Mouse (Mus musculus) gastrocnemius, postnatal 14 days (tissue): Measurements from ENCODE around the gene Itpk1. TPM values are rescaled to one million over a fixed set of nuclear protein-coding genes. Genes with fewer than 3 reads are reported as not detected.
A peak's percentile ranks its signal among the peaks of the same experiment; 100 is the strongest.

Source experiments
- DNase-seq: peaks from one replicate; pipeline ENCODE4 v3.0.0; 2021; ENCODE audit warnings: mixed read lengths
- intact Hi-C: fragments of 180-260 bp; cut with DNase I; formaldehyde crosslinking; loops from one replicate; pipeline ENCODE4 v1.15.1; 2025; ENCODE audit warnings: low total_unique reads
- total RNA-seq, 2 experiments: library from RNA; stranded (reverse); gene quantifications; 2 replicates each; pipeline ENCODE4 v1.2.3; 2021

The Itpk1 gene
- total RNA-seq, 2 experiments from 2014 or later = 6.4 to 8.4 TPM

GRCm38 (mm10) chr12:102581579-102582196, 123.0 kb downstream of the Itpk1 start:
- intact Hi-C loops = loop anchor here (5.0 kb wide), 1 partner anchor 126 kb away; no protein-coding TSS in a partner anchor
- no peak for DNase-seq

- intact Hi-C loops = loop anchor here (5.0 kb wide), 1 partner anchor 138 kb away; no protein-coding TSS in a partner anchor
- peak; percentile 79 for DNase-seq
These were observed 125.7 kb downstream of the Itpk1 start for GRCm38 (mm10) chr12:102579041-102579440.

- intact Hi-C loops = loop anchor here (5.0 kb wide), 1 partner anchor 140 kb away; no protein-coding TSS in a partner anchor
- DNase-seq = no peak
These were observed 127.9 kb downstream of the Itpk1 start for GRCm38 (mm10) chr12:102576659-102577398.

DNA sequence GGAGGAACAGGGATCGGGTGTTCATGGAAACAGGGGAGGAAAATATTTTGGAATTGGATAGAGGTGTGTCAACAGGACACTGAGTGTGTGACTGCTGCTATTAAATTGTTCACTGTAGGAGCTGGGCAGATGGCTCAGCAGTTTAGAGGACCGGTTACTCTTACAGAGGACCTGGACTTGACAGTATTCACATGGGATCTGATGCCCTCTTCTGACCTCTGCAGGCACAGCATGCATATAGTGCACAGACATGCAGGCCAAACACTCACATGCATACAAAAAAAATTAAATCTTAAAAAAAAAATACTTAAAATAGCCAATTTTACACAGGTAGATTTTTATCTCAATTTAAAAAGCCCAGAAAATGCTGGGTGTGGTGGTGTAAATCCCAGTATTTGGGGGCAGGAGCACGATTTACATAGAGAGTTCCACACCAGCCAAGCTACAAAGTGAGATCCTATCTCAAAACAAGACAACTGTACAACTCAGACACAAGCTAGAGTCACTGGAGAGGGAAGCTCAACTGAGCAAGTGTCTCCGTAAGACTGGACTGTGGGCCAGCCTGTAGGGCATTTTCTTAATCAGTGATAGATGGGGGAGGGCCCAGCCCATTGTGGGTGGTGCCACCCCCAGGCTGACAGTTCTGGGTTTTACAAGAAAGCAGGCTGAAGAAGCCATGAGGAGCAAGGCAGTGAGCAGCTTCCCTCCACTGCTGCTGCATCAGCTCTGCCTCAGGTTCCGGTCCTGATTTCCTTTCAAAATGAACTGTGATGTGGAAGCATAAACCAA, 129.0 kb downstream of the Itpk1 start:
- no peak for DNase-seq
- intact Hi-C loops = loop anchor here (5.0 kb wide), 1 partner anchor 142 kb away; no protein-coding TSS in a partner anchor

DNA sequence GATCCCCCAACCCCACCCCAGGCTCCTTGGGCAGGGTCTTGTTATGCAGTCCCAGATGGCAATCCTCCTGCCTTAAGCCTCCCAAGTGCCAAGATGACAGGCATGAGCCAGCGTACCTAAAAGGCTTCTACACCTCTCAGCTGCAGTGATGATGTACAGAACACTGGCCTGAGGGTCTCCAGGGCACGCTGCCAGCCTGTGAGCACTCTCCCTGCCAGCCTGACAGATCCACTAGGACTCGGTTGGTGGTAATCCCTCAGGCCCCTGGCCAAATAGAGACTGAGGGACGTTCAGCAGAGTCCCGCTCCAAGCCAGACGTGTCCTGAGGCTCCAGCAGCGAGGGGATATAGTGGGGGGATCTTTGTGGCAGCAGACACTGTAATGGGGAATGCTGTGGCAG, 131.7 kb downstream of the Itpk1 start:
- DNase-seq = no peak
- intact Hi-C loops = no loop called here

DNA sequence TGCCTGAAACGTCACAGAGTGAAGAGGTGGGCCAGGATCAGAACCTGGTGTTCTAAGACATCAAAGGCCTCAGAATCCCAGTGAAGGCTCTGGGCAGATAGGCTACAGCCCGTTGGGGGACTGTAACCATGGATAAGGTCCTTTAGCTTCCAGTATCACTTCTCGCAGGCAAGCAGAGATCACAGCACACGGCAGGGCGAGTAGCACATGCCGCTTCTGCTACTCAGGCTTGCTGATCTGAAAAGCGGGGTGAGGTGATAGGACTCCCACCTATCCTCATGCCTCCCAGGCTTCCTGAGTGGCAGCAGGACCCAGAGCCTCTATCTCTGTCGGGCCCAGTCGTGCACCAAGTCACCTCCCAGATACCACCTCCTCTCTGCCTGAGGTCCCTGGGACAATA, 133.1 kb downstream of the Itpk1 start:
- intact Hi-C loops = no loop called here
- DNase-seq = no peak

DNA sequence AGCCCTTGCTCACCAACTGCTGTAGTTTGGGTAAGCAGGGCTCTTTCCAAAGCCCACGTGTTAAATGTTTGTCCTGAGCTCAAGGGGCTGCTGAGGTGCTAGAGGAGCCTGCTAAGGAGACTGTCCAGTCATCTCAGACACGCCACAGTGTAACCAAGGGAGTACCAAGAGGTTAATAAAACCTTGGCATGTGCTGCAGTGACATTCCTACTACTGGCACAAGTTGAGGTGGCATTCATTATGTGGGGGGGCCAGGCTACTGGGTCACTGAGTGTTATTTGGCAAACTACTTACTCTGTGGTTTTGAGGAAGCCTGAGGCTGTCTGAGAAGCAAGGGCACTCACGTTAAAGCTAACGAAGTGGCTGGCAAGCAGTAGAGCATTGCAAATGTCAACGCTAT, 134.0 kb downstream of the Itpk1 start:
- no peak for DNase-seq
- intact Hi-C loops = no loop called here

- no peak for DNase-seq
- intact Hi-C loops = no loop called here
These were observed 134.6 kb downstream of the Itpk1 start for GRCm38 (mm10) chr12:102570111-102570510.

DNA sequence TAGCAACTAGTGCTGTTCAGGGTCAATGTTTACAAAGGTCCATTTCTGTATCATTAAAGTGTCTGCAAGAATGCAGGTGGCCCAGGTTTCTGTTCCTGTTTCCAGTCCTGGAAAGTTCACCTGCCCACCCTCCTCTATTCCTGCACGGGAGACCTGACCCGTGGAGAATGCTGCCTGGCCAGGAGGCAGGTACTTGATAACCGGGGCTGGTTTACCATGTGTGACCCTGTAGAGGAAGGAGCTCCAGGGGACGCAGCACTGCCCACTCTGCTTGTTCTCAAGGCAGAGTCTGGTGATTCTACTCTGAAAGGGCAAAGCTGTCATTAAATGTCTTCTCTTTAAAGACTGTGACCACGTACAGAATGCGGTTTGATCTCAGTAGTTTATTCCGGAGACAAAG, 136.5 kb downstream of the Itpk1 start:
- intact Hi-C loops = no loop called here
- no peak for DNase-seq

GRCm38 (mm10) chr12:102566951-102567350, 137.8 kb downstream of the Itpk1 start:
- intact Hi-C loops = no loop called here
- DNase-seq = no peak

DNA sequence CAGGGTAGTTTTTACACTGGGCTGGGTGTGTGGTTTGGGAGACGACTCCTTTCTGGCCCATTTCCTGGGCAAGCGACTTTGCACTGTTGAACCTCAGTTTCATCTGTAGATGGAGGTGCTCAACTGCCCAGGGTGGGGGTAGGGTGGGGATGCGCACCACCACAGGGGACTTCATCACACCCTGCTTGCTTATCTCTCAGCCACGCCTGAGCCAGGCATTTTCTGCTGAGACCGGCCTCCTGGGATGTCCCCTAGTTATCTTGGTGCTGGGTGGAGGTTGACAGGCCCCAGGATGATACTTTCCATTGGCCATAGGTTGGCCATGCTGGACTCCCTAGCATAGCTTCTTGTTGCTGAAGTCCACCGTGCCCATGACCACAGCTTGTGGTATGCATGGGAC, 139.6 kb downstream of the Itpk1 start:
- no peak for DNase-seq
- intact Hi-C loops = no loop called here

DNA sequence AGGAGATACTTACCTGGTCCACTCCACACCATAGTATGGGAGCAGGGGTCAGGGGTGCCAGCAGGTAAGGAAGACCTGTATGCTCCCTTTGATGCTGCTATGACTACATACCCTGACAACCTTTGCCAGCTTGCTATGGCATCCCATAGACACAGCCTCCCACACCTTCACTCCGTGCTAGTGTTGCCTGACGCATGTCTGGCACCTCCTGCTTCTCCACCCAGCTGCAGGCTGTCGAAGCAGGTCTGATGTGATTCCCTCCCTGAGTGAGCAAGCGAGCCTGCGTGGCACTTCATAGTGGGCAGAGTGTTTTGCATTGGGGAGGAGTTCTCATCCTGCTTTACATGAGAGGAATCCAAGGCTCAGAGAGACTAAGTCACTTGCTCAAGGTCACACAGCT, 147.4 kb downstream of the Itpk1 start:
- no peak for DNase-seq
- intact Hi-C loops = no loop called here

- intact Hi-C loops = no loop called here
- no peak for DNase-seq
These were observed 148.9 kb downstream of the Itpk1 start for GRCm38 (mm10) chr12:102555850-102556249.

DNA sequence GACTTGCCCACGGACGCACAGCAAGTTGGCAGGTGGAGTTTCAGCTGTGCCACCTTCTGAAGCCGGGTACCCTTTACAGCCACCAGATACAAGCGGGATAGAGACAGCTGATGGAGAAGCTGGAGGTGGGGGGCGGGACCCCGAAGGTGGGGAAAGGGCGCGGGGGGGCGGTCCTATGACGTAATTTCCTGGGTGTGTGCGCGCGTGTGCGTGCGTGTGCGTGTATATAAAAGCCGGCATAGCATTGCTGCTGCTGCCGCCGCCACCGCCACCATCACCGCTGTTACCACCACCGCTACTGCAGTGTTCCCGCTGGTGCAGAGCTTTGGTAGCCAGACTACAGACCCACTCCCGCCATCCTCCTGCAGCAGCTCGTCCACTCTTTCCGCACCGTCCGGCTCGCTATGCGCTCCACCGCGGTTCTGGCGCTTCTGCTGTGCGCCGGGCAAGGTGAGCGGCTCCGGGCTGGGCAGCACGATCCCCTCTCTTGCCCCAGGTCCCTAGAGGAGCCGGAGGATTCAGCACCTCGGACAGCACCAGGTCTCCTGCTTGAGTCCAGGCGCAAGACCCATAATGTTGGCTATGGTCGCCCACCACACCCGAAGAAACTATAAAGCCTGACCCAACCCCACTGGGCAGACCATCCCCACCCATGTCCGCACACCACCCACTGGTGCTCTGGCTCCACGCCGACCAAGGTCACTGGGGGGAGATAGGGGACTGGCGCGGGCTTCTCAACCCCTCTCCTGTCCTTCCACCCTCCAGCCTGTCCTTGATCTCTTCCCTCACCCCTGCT, 149.8 kb downstream of the Itpk1 start, which contains the start of gene Chga:
Gene Chga, plus strand, starts transcription at position 249 of the 796 bp plus-strand sequence.
- DNase-seq = peak; percentile 75
- intact Hi-C loops = no loop called here

DNA sequence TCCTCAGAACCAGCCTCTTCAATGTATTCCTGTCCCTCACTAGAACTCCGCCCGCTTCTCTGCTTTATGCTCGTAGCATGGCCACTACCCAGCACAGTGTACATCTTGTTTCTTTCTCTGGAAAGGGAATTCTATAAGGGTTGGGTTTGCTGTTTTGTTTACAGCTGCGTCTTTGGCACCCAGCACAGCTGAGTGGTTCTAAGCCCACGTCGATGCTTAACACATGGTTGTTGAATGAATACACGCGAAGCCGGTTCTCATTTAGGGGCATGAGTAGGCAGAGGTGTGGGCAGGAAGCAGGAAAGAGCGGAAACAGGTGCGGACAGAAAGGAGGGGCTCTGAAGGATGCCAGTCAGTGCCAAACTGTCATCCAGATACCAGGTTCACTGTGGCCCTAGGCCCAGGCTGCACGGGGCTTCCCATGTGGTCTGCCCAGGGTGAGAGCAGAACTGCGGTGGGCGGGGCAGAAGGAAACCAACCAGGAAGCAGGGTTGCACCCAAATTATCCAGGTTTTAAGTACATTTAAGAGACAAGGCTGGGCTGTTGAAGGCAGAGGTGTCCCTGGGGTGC, 150.9 kb downstream of the Itpk1 start:
- intact Hi-C loops = no loop called here
- DNase-seq = no peak

GRCm38 (mm10) chr12:102552001-102552400, 152.7 kb downstream of the Itpk1 start:
- DNase-seq = no peak
- intact Hi-C loops = no loop called here

GRCm38 (mm10) chr12:102551186-102551585, 153.5 kb downstream of the Itpk1 start:
- no peak for DNase-seq
- intact Hi-C loops = no loop called here

DNA sequence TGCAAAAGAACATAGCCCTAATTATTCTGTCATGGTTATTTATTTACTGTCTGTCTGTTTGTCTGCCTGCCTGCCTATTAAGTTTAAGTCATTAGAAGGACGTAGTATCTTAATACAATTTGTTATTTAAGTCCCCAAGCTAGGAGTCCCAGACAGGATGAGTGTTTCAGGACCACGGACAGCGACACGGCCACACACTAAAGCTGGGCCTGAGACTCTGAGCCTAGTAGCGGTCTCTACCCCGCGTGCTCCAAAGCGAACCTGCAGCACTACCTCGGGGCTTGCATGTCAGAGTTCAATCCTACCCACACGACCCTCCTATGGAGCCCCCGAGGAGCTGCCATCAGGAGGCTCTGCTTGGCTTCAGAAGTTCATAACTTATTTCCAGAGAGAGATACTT, 154.2 kb downstream of the Itpk1 start:
- peak; percentile 73 for DNase-seq
- intact Hi-C loops = no loop called here

DNA sequence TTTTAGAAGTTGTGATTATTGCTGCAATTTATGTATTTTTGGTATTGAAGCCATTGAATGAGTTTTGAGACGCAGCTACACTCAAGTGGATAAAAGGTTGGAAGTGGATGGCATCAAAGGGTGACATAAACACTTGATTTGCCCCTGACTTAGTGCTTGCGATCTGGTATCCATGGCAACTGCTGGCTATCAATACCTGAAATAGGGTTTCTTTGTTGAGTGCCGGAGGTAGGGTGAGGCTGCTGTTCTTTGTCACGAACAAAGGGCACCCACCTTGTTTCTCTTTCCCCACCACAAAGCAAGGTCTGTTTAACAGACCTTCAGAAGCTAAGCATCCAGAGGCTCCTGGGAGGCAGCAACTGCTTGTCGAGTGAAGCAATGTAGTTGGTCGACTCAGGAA, 159.6 kb downstream of the Itpk1 start:
- intact Hi-C loops = no loop called here
- no peak for DNase-seq
